Mouse (Mus musculus) forebrain, embryonic 12.5 days (tissue): ENCODE measurements around the gene Olfr424. TPM values are rescaled to one million over a fixed set of nuclear protein-coding genes. Genes with fewer than 3 reads are reported as not detected.

ENCODE experiments used
- ATAC-seq: fragments of 200-750 bp; cut with Nextera tagmentation; 2 replicates; pipeline ENCODE4 v1.8.0; 2017; ENCODE audit warnings: moderate TSS enrichment; ENCODE audit not compliant: low FRiP score
- H3K27ac ChIP-seq: fragments of 300-500 bp; sonication (generic); 2 replicates; pipeline ENCODE4 v1.5.1; 2016; ENCODE audit warnings: mild to moderate bottlenecking
- H3K27me3 ChIP-seq: fragments of 300-500 bp; sonication (generic); 2 replicates; pipeline ENCODE4 v1.6.1; 2016; ENCODE audit warnings: mild to moderate bottlenecking
- H3K36me3 ChIP-seq: fragments of 300-500 bp; sonication (generic); replicated peaks from 2 replicates; pipeline ENCODE4 v1.6.1; 2016; ENCODE audit warnings: mild to moderate bottlenecking
- H3K4me1 ChIP-seq: fragments of 300-500 bp; sonication (generic); 2 replicates; pipeline ENCODE4 v1.6.1; 2016
- H3K4me2 ChIP-seq: fragments of 300-500 bp; sonication (generic); 2 replicates; pipeline ENCODE4 v1.6.1; 2016; ENCODE audit warnings: mild to moderate bottlenecking, moderate library complexity
- H3K4me3 ChIP-seq: fragments of 300-500 bp; sonication (generic); replicated peaks from 2 replicates; pipeline ENCODE4 v1.5.1; 2016; ENCODE audit warnings: mild to moderate bottlenecking
- H3K9ac ChIP-seq: fragments of 300-500 bp; sonication (generic); 2 replicates; pipeline ENCODE4 v1.6.1; 2016; ENCODE audit warnings: mild to moderate bottlenecking
- H3K9me3 ChIP-seq: fragments of 300-500 bp; sonication (generic); 2 replicates; pipeline ENCODE4 v1.6.1; 2016
- WGBS: fragments of 180-500 bp; shearing (Covaris S2); methylation state at CpG from one replicate; pipeline ENCODE4 v1.1.7; 2016; 5-methylcytosine and 5-hydroxymethylcytosine counted together
- polyA plus RNA-seq: library from polyadenylated mRNA; unstranded; fragments of >200 nt; fragmentation: Nextera tagmentation; extraction: Ambion mirVana; gene quantifications from 2 replicates; pipeline ENCODE4 v1.2.1, GENCODE M21; 2016

The Olfr424 gene
- polyA plus RNA-seq, 1 experiment from 2014 or later, result not detected

GRCm38 (mm10) chr1:174169024-174169423, 37.7 kb downstream of the Olfr424 start:
- H3K9ac ChIP-seq, result no peak overlapping the region
- H3K27me3 ChIP-seq, result no peaks in the 10 kb centered on the region
- H3K4me1 ChIP-seq, result 0 out of 2 replicates have a peak, but pooled peaks cover 3% of the 10 kb centered on the region
- no peak overlapping the region for H3K27ac ChIP-seq
- no peak overlapping the region for H3K4me2 ChIP-seq
- H3K36me3 ChIP-seq, result no peaks in the 10 kb centered on the region
- H3K9me3 ChIP-seq, result no peaks in the 10 kb centered on the region
- ATAC-seq, result no peak
- H3K4me3 ChIP-seq, result no peak overlapping the region

- WGBS, result 89% methylated on average over 5 of the region's 5 CpGs
These were observed 39.6 kb downstream of the Olfr424 start for GRCm38 (mm10) chr1:174170706-174171501.

GRCm38 (mm10) chr1:174171537-174171936, 40.2 kb downstream of the Olfr424 start:
- Histone ChIP-seq H3K9me3 (no peaks in the 10 kb centered on the region), H3K4me1 (0 out of 2 replicates have a peak, but pooled peaks cover 3% of the 10 kb centered on the region), H3K4me3 (no peak overlapping the region), H3K27me3 (no peaks in the 10 kb centered on the region), H3K27ac (no peak overlapping the region), H3K4me2 (no peak overlapping the region), H3K9ac (no peak overlapping the region), H3K36me3 (no peaks in the 10 kb centered on the region)
- ATAC-seq, result no peak
- 65% methylated on average over 2 of the region's 2 CpGs for WGBS

More at GRCm38 (mm10) chr1:174170706-174171501, 39.6 kb downstream of the Olfr424 start:
- Histone ChIP-seq H3K27ac (no peak overlapping the region), H3K27me3 (no peaks in the 10 kb centered on the region), H3K4me1 (0 out of 2 replicates have a peak, but pooled peaks cover 3% of the 10 kb centered on the region), H3K36me3 (no peaks in the 10 kb centered on the region), H3K4me3 (no peak overlapping the region), H3K4me2 (no peak overlapping the region), H3K9ac (no peak overlapping the region), H3K9me3 (no peaks in the 10 kb centered on the region)
- no peak for ATAC-seq

GRCm38 (mm10) chr1:174172605-174173004, 41.3 kb downstream of the Olfr424 start, which contains the start of gene Spta1:
Gene Spta1 (plus strand): TSS chr1:174172776.
- 19% methylated on average over 3 of the region's 3 CpGs for WGBS
- Histone ChIP-seq H3K9ac (no peak within 1 kb of the TSS), H3K4me2 (no peak within 1 kb of the TSS), H3K27ac (no peak within 1 kb of the TSS), H3K4me3 (no peak within 1 kb of the TSS), H3K36me3 (no peaks in the 10 kb centered on the region), H3K27me3 (no peaks in the 10 kb centered on the region), H3K9me3 (no peaks in the 10 kb centered on the region), H3K4me1 (0 out of 2 replicates have a peak, but pooled peaks cover 3% of the 10 kb centered on the region)
- no peak for ATAC-seq

Other genes starting within 250 kb of the Olfr424 start
- 0.13 and 0.18 TPM in 2 replicates for gene Ifi211, start 218.5 kb upstream of the Olfr424 start, polyA plus RNA-seq
- 0.35 and 0.36 TPM in 2 replicates for gene Mndal, start 189.0 kb upstream of the Olfr424 start, polyA plus RNA-seq
- gene Ifi203, start 188.8 kb upstream of the Olfr424 start, polyA plus RNA-seq, result 0.17 and 0.21 TPM in 2 replicates
- not detected in 2 replicates for gene Ifi202b, start 148.8 kb upstream of the Olfr424 start, polyA plus RNA-seq
- gene Ifi205, start 99.7 kb upstream of the Olfr424 start, polyA plus RNA-seq, result not detected in 2 replicates
- gene Olfr433, start 90.8 kb upstream of the Olfr424 start, polyA plus RNA-seq, result 0.08 TPM in 1 of 2 replicates, not detected in the other
- not detected in 2 replicates for gene Olfr432, start 82.3 kb upstream of the Olfr424 start, polyA plus RNA-seq
- gene Olfr430, start 64.9 kb upstream of the Olfr424 start, polyA plus RNA-seq, result 0.21 TPM in 1 of 2 replicates, not detected in the other
- not detected in 2 replicates for gene Olfr429, start 47.2 kb upstream of the Olfr424 start, polyA plus RNA-seq
- not detected in 2 replicates for gene Olfr427, start 34.6 kb upstream of the Olfr424 start, polyA plus RNA-seq
- gene Olfr231, start 10.4 kb upstream of the Olfr424 start, polyA plus RNA-seq, result 0.95 and 0.99 TPM in 2 replicates
- gene Olfr420, start 24.1 kb downstream of the Olfr424 start, polyA plus RNA-seq, result not detected in 2 replicates
- gene Spta1, start 41.3 kb downstream of the Olfr424 start, polyA plus RNA-seq, result 0.88 and 1.1 TPM in 2 replicates
- gene Olfr419, start 120.5 kb downstream of the Olfr424 start, polyA plus RNA-seq, result not detected in 2 replicates
- not detected in 2 replicates for gene Mptx1, start 199.0 kb downstream of the Olfr424 start, polyA plus RNA-seq
- not detected in 2 replicates for gene Olfr417, start 233.6 kb downstream of the Olfr424 start, polyA plus RNA-seq